Mouse (Mus musculus) hindbrain, embryonic 15.5 days (tissue): ENCODE measurements at regions not wholly inside any gene's neighbourhood (a gene's known extent, or its start where the extent isn't known, plus 50 kb on each side); places are given as distances from the start of the nearest gene placed in this dataset.

Source experiments
- ATAC-seq: fragments of 200-750 bp; cut with Nextera tagmentation; 2 replicates; pipeline ENCODE4 v1.8.0; 2017; ENCODE audit warnings: low read depth, moderate number of reproducible peaks, moderate TSS enrichment; ENCODE audit not compliant: low FRiP score
- H3K27ac ChIP-seq: fragments of 300-500 bp; sonication (generic); replicated peaks from 2 replicates; pipeline ENCODE4 v1.5.1; 2015; ENCODE audit warnings: mild to moderate bottlenecking, inconsistent platforms
- H3K27me3 ChIP-seq: fragments of 300-500 bp; sonication (generic); 2 replicates; pipeline ENCODE4 v1.6.1; 2015; ENCODE audit warnings: control low read depth, inconsistent platforms
- H3K36me3 ChIP-seq: fragments of 300-500 bp; sonication (generic); 2 replicates; pipeline ENCODE4 v1.6.1; 2015; ENCODE audit warnings: control low read depth, inconsistent platforms
- H3K4me1 ChIP-seq: fragments of 300-500 bp; sonication (generic); replicated peaks from 2 replicates; pipeline ENCODE4 v1.6.1; 2015; ENCODE audit warnings: control low read depth, inconsistent platforms
- H3K4me2 ChIP-seq: fragments of 300-500 bp; sonication (generic); 2 replicates; pipeline ENCODE4 v1.6.1; 2015; ENCODE audit warnings: moderate library complexity, mild to moderate bottlenecking, inconsistent platforms
- H3K4me3 ChIP-seq: fragments of 300-500 bp; sonication (generic); 2 replicates; pipeline ENCODE4 v1.5.1; 2015; ENCODE audit warnings: mild to moderate bottlenecking, inconsistent platforms
- H3K9ac ChIP-seq: fragments of 300-500 bp; sonication (generic); 2 replicates; pipeline ENCODE4 v1.6.1; 2015; ENCODE audit warnings: inconsistent platforms
- H3K9me3 ChIP-seq: fragments of 300-500 bp; sonication (generic); 2 replicates; pipeline ENCODE4 v1.6.1; 2016; ENCODE audit warnings: control low read depth, inconsistent platforms
- WGBS: fragments of 180-500 bp; shearing (Covaris S2); methylation state at CpG from one replicate; pipeline ENCODE4 v1.1.7; 2015; 5-methylcytosine and 5-hydroxymethylcytosine counted together

DNA sequence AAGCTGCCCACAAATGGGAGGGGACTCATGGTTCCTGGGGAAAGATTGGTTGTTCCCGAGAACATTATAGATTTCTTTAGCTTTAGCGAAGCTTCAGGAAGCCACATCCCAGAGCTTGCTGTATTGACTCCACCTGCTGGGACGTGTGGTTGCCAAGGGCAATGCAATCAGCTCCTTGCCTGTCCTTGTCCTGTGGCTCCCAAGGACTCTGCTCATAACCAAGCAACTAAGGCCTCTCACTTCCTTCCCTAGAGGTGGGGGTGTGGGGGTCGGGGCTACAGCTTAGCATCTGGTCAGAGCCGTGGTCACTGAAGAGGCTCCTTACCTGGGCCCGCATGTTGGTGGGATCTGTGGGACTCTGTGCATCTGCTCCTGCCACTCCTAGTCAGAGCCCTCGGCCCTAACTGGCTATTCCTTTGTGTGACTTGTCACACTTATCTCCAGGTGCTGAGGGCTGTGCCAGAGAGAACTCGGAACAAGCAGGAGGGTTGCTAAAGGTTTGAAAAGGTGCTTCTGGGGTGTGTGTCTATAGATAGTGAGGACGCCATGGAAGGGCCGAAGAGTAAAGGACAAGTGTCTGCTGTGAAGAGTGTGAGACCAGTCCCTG is 270.9 kb upstream of the N4bp1 start:
- ATAC-seq: peak; percentile 49; the same call in 1 of the 2 replicates
- Histone ChIP-seq H3K4me2 (no peak overlapping the region), H3K27ac (no peak overlapping the region), H3K4me1 (peaks cover 29% of the 10 kb centered on the region), H3K36me3 (no peaks in the 10 kb centered on the region), H3K9me3 (no peaks in the 10 kb centered on the region), H3K4me3 (no peak overlapping the region), H3K9ac (no peak overlapping the region), H3K27me3 (no peaks in the 10 kb centered on the region)
- 73% methylated on average over 10 of the region's 10 CpGs for WGBS

DNA sequence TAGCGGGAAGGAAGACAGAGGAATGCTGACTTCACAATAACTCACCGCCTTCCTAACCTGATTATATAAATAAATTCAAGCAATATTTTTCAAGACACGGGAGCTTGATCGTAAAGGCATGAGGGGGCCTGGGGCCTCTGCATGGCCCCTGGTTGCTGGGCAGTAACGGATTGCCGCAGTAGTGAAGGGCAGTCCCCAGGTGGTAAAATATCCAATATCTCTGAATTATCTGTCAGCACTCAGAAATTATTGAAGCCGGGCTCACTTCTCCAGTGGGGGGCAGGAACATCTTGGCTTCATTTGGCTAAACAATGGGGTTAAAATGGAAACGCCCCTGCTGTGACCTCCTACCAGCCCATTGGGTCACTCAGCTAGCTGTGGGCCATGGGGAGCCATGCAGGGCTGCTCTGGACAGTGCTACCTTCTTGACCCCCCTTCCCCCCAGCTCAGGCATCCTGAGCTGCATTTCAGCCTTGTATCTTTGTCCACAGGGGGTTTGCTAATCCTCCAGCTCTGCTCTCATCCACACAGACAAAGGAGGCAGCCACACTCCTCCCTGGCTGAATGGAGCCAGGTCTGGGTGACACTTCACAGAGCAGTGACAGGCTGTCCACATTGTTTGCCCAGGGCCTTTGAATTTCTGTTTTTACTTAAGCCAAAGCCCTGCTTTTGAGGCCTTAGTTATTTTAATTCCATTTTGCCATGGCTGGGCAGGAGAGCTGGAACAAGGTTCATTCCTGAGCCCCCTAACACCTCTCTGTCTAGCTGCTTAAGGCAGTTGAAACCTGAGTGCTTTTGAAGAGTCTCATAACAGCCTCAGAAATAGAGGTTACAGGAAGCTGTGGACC is 267.2 kb upstream of the N4bp1 start:
- H3K4me2 ChIP-seq: no peak overlapping the region
- H3K27ac ChIP-seq: no peak overlapping the region
- no peaks in the 10 kb centered on the region for H3K36me3 ChIP-seq
- peak; percentile 65 for ATAC-seq
- H3K27me3 ChIP-seq: no peaks in the 10 kb centered on the region
- peaks cover 16% of the 10 kb centered on the region for H3K4me1 ChIP-seq
- no peak overlapping the region for H3K4me3 ChIP-seq
- WGBS: 12% methylated on average over 8 of the region's 8 CpGs
- no peaks in the 10 kb centered on the region for H3K9me3 ChIP-seq
- no peak overlapping the region for H3K9ac ChIP-seq

GRCm38 (mm10) chr8:87148853-87149252 is 263.8 kb upstream of the N4bp1 start:
- 94% methylated on average over 6 of the region's 6 CpGs for WGBS
- H3K27me3 ChIP-seq: no peaks in the 10 kb centered on the region
- no peak overlapping the region for H3K27ac ChIP-seq
- H3K4me3 ChIP-seq: no peak overlapping the region
- peaks cover 11% of the 10 kb centered on the region for H3K4me1 ChIP-seq
- ATAC-seq: no peak
- H3K36me3 ChIP-seq: no peaks in the 10 kb centered on the region
- no peak overlapping the region for H3K9ac ChIP-seq
- H3K9me3 ChIP-seq: no peaks in the 10 kb centered on the region
- H3K4me2 ChIP-seq: no peak overlapping the region

DNA sequence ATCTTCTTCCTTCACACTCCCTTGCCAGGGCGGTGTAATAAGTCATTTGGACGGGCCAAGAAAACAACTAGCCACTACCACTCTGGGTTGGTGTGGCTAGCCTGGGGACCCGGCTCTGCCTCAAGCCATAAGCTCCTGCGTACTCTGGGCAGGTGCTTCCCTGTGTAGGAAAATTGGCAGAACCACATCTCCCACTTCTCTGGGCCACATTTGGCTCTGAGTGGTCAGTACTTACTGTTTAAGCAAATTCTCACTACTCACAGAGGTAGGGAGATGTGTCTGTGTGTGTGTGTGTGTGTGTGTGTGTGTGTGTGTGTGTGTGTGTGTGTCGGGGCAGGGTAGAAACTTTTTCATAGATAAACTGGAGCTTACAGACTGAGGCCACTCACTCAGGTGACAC is 262.6 kb upstream of the N4bp1 start:
- H3K9me3 ChIP-seq: no peaks in the 10 kb centered on the region
- H3K27me3 ChIP-seq: no peaks in the 10 kb centered on the region
- H3K9ac ChIP-seq: no peak overlapping the region
- H3K4me1 ChIP-seq: peaks cover 10% of the 10 kb centered on the region
- no peak overlapping the region for H3K4me2 ChIP-seq
- no peak overlapping the region for H3K4me3 ChIP-seq
- ATAC-seq: no peak
- WGBS: 86% methylated on average over 5 of the region's 5 CpGs
- no peak overlapping the region for H3K27ac ChIP-seq
- no peaks in the 10 kb centered on the region for H3K36me3 ChIP-seq

- ATAC-seq: no peak
- H3K9me3 ChIP-seq: no peaks in the 10 kb centered on the region
- H3K4me3 ChIP-seq: no peak overlapping the region
- H3K27me3 ChIP-seq: no peaks in the 10 kb centered on the region
- 92% methylated on average over 4 of the region's 4 CpGs for WGBS
- H3K9ac ChIP-seq: no peak overlapping the region
- H3K4me1 ChIP-seq: no peaks in the 10 kb centered on the region
- H3K36me3 ChIP-seq: no peaks in the 10 kb centered on the region
- no peak overlapping the region for H3K4me2 ChIP-seq
- no peak overlapping the region for H3K27ac ChIP-seq
Observed at GRCm38 (mm10) chr8:87137412-87137811, 252.4 kb upstream of the N4bp1 start.

- Histone ChIP-seq H3K4me2 (no peak overlapping the region), H3K36me3 (no peaks in the 10 kb centered on the region), H3K9ac (no peak overlapping the region), H3K9me3 (no peaks in the 10 kb centered on the region), H3K4me3 (no peak overlapping the region), H3K27me3 (no peaks in the 10 kb centered on the region), H3K4me1 (peaks cover 10% of the 10 kb centered on the region; the same call in 1 of the 2 replicates), H3K27ac (no peak overlapping the region)
- no peak for ATAC-seq
- WGBS: 82% methylated on average over 3 of the region's 3 CpGs
Observed at GRCm38 (mm10) chr8:87131716-87132115, 246.7 kb upstream of the N4bp1 start.

DNA sequence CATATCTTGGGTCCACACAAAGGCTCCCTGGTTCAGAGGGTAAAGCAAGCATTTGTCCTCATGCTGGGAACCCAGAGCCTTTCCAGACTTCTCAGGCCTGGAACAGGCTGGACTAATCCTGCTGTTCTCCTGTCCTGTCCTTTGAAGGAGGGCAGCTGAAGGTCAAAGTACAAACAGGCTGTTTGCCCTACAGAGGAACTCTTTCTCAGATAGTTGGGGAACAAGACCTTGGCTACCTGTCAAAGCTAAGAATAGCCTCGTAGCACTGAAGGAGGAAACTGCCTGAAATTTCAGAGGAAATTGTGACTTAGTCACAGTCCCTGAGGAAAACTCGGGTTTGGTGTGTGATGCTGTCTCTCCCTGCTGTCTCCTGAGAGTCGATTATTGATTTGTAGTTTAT is 245.6 kb upstream of the N4bp1 start:
- no peak for ATAC-seq
- H3K4me1 ChIP-seq: peaks cover 10% of the 10 kb centered on the region; the same call in 1 of the 2 replicates
- H3K4me3 ChIP-seq: no peak overlapping the region

DNA sequence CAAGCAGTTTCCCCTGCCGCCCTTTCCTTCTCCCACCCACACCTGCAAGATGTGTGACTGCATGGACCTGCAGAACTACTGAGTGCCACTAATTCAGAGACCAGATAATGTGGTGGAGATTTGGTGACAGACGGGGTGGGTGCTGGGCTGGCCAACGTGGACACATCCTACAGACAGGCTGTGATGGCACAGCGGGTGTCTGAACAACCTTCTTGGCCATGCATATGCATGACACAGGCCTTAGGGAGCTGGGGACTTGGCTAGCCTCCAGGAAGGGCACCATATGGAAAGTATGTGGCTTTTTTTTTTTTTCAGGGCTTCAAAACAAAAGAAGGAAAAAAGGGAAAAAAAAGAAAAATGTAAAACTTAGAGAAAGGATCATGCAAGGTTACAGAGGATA is 243.5 kb upstream of the N4bp1 start:
- Histone ChIP-seq H3K36me3 (no peaks in the 10 kb centered on the region), H3K4me3 (no peak overlapping the region), H3K9ac (no peak overlapping the region), H3K4me2 (no peak overlapping the region), H3K27me3 (no peaks in the 10 kb centered on the region), H3K4me1 (peaks cover 10% of the 10 kb centered on the region; the same call in 1 of the 2 replicates), H3K9me3 (no peaks in the 10 kb centered on the region), H3K27ac (no peak overlapping the region)
- no peak for ATAC-seq
- 42% methylated on average over 4 of the region's 4 CpGs for WGBS

More for the DNA sequence above, 245.6 kb upstream of the N4bp1 start:
- no peaks in the 10 kb centered on the region for H3K27me3 ChIP-seq
- no peak overlapping the region for H3K27ac ChIP-seq
- H3K4me2 ChIP-seq: no peak overlapping the region
- H3K36me3 ChIP-seq: no peaks in the 10 kb centered on the region
- WGBS: 63% methylated on average over 3 of the region's 3 CpGs
- no peak overlapping the region for H3K9ac ChIP-seq
- no peaks in the 10 kb centered on the region for H3K9me3 ChIP-seq

DNA sequence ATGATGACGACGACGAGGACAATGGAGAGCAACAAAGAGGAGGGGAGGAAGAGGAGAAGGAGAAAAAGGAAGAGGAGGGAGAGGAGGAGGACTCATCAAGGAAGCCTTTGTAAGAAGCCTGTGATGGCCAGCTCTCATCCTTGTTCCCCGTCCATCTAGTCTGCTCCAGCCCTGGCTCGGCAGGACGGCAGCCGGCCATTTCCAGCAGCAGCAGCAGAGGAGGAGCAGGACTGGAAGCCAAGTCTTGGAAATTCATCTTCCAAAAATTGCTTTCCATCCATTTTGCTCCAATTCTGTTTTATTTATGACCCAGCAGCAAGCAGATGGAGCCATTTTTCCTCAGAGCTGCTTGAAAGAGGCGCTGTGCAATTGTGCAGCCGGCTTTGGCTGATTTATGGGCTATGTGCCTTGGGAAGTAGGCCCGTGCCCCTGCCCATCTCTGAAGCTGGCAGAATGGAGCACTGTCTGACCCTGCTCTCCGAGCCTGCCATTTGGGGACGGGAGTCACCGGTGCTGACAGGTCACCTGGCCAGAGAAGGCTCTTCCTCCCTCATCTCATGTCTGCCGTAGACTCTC is 231.2 kb upstream of the N4bp1 start:
- Histone ChIP-seq H3K4me1 (peaks cover 8% of the 10 kb centered on the region; the same call in 1 of the 2 replicates), H3K27me3 (no peaks in the 10 kb centered on the region), H3K36me3 (no peaks in the 10 kb centered on the region), H3K4me2 (no peak overlapping the region), H3K9ac (no peak overlapping the region), H3K4me3 (no peak overlapping the region), H3K9me3 (no peaks in the 10 kb centered on the region), H3K27ac (no peak overlapping the region; the same call in 1 of the 2 replicates)
- peak; percentile 38; the same call in 1 of the 2 replicates for ATAC-seq
- WGBS: 65% methylated on average over 14 of the region's 14 CpGs

DNA sequence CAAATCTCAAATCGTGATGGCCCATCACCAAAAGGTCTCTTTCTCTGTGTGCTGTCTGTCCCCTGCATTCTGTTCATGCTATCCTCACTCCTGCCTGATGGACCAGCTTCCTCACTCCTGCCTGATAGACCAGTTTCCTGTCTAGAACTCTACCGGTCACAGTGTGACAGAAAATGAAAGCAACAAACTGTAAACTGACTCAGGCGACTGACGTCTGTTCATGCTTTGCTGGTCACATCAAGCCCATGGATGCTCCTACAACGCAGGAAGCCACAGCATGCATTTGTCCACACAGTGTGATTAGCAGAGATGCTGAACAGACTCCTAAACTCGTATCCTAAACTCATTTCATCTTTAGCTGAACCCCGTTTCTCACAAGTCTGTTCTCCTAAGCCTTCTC is 227.3 kb upstream of the N4bp1 start:
- H3K4me2 ChIP-seq: no peak overlapping the region
- ATAC-seq: no peak
- peaks cover 4% of the 10 kb centered on the region; the same call in 1 of the 2 replicates for H3K4me1 ChIP-seq
- no peak overlapping the region for H3K4me3 ChIP-seq
- H3K9ac ChIP-seq: no peak overlapping the region
- no peak overlapping the region for H3K27ac ChIP-seq
- no peaks in the 10 kb centered on the region for H3K36me3 ChIP-seq
- H3K9me3 ChIP-seq: no peaks in the 10 kb centered on the region
- WGBS: 81% methylated on average over 7 of the region's 7 CpGs
- no peaks in the 10 kb centered on the region for H3K27me3 ChIP-seq

DNA sequence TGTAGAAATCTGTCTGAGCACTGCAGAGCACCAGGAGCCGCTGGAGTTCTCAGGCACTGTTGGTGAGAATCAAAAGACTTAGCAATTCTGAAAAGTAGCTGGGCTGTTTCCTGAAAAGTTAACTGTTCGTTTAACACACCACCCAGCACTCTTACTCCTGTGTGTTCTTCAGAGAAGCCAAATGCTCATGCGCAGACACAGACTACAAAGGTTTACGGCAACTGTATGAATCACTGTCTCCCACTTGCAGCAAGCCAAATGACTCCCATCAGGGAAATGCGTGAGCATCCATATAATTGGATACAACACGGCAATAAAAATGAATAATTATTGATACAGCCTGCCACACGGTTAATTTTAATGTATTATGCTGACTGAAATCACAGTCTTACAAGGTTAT is 220.0 kb upstream of the N4bp1 start:
- Histone ChIP-seq H3K4me1 (peaks cover 7% of the 10 kb centered on the region; the same call in 1 of the 2 replicates), H3K27ac (no peak overlapping the region), H3K4me2 (no peak overlapping the region), H3K27me3 (no peaks in the 10 kb centered on the region), H3K36me3 (no peaks in the 10 kb centered on the region), H3K9me3 (no peaks in the 10 kb centered on the region), H3K9ac (no peak overlapping the region), H3K4me3 (no peak overlapping the region)
- 44% methylated on average over 7 of the region's 7 CpGs for WGBS
- no peak for ATAC-seq

DNA sequence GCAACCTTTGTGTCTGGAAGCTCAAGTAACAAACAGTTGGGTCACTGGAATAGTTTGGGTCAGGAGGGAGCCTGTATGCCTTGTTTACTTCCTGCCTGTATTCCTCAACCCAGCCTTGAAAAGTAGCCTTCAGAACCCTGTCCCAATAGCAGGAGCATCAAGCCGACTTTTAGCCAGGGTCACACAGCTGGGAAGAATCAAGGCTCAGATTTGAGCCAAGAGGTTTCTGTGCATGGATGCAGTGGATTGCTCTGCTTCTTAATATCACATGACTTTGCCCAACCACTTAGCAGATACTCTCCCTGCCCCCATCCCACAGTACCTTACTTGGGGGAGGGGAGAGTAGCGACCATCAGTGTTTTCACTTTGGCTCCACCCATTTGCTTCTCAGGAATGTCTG is 210.2 kb upstream of the N4bp1 start:
- no peak overlapping the region for H3K27ac ChIP-seq
- H3K9ac ChIP-seq: no peak overlapping the region
- WGBS: 71% methylated on average over 2 of the region's 2 CpGs
- no peaks in the 10 kb centered on the region for H3K36me3 ChIP-seq
- H3K4me3 ChIP-seq: no peak overlapping the region
- ATAC-seq: no peak
- no peaks in the 10 kb centered on the region for H3K9me3 ChIP-seq
- H3K4me2 ChIP-seq: no peak overlapping the region
- peaks cover 3% of the 10 kb centered on the region; the same call in 1 of the 2 replicates for H3K4me1 ChIP-seq
- no peaks in the 10 kb centered on the region for H3K27me3 ChIP-seq
